Mouse (Mus musculus) kidney, embryonic 15.5 days (tissue): ENCODE measurements at regions not wholly inside any gene's neighbourhood (a gene's known extent, or its start where the extent isn't known, plus 50 kb on each side); places are given as distances from the start of the nearest gene placed in this dataset.

Experiments used
- ATAC-seq: fragments of 200-750 bp; cut with Nextera tagmentation; replicated peaks from 2 replicates; pipeline ENCODE4 v1.8.0; 2017; ENCODE audit warnings: moderate TSS enrichment; ENCODE audit not compliant: low FRiP score
- H3K27ac ChIP-seq: fragments of 300-500 bp; sonication (generic); 2 replicates; pipeline ENCODE4 v1.5.1; 2015; ENCODE audit warnings: mild to moderate bottlenecking, inconsistent platforms
- H3K27me3 ChIP-seq: fragments of 300-500 bp; sonication (generic); 2 replicates; pipeline ENCODE4 v1.6.1; 2015; ENCODE audit warnings: inconsistent platforms
- H3K36me3 ChIP-seq: fragments of 300-500 bp; sonication (generic); 2 replicates; pipeline ENCODE4 v1.6.1; 2015; ENCODE audit warnings: inconsistent platforms
- H3K4me1 ChIP-seq: fragments of 300-500 bp; sonication (generic); 2 replicates; pipeline ENCODE4 v1.6.1; 2015; ENCODE audit warnings: inconsistent platforms
- H3K4me2 ChIP-seq: fragments of 300-500 bp; sonication (generic); 2 replicates; pipeline ENCODE4 v1.6.1; 2015; ENCODE audit warnings: moderate library complexity, mild to moderate bottlenecking, inconsistent platforms
- H3K4me3 ChIP-seq: fragments of 300-500 bp; sonication (generic); replicated peaks from 2 replicates; pipeline ENCODE4 v1.5.1; 2015; ENCODE audit warnings: mild to moderate bottlenecking, inconsistent platforms
- H3K9ac ChIP-seq: fragments of 300-500 bp; sonication (generic); 2 replicates; pipeline ENCODE4 v1.6.1; 2015; ENCODE audit warnings: mild to moderate bottlenecking, inconsistent platforms
- H3K9me3 ChIP-seq: fragments of 300-500 bp; sonication (generic); replicated peaks from 2 replicates; pipeline ENCODE4 v1.6.1; 2016; ENCODE audit warnings: inconsistent platforms
- WGBS: fragments of 180-500 bp; shearing (Covaris S2); methylation state at CpG from one replicate; pipeline ENCODE4 v1.1.7; 2015; ENCODE audit warnings: mixed read lengths; 5-methylcytosine and 5-hydroxymethylcytosine counted together

DNA sequence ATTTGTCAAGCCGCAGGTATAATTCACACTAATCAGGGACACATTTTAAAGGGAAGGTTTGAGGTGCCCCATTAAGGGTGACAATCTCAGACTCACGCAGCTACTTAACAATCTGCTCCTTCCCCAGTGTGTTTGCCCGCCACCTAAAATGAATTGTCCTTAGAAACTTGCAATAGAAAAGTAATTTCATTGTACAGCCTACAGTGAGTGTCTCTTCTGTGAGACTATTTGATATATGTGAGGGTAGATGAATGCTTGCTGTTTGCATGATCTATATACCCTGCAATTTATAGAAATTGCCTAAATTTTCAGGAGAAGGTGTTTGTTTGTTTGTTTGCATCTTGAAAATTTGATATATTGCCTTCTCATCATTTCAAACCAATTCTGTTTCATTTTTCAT lies 135.1 kb upstream of the Ogfrl1 start:
- Histone ChIP-seq H3K4me1 (no peaks in the 10 kb centered on the region), H3K4me2 (no peak overlapping the region), H3K9me3 (no peaks in the 10 kb centered on the region), H3K27me3 (no peaks in the 10 kb centered on the region), H3K9ac (no peak overlapping the region), H3K36me3 (no peaks in the 10 kb centered on the region), H3K27ac (no peak overlapping the region), H3K4me3 (no peak overlapping the region)
- 85% methylated on average over 3 of the region's 3 CpGs for WGBS
- ATAC-seq = no peak

GRCm38 (mm10) chr1:23536621-23537020 lies 139.0 kb upstream of the Ogfrl1 start:
- ATAC-seq = no peak
- Histone ChIP-seq H3K27ac (no peak overlapping the region), H3K9ac (no peak overlapping the region), H3K4me2 (no peak overlapping the region), H3K4me1 (no peaks in the 10 kb centered on the region), H3K36me3 (no peaks in the 10 kb centered on the region), H3K4me3 (no peak overlapping the region), H3K27me3 (no peaks in the 10 kb centered on the region), H3K9me3 (no peaks in the 10 kb centered on the region)
- WGBS = 78% methylated on average over 10 of the region's 10 CpGs

- no peak overlapping the region for H3K4me3 ChIP-seq
- WGBS = 53% methylated on average over 6 of the region's 6 CpGs
- no peak overlapping the region for H3K4me2 ChIP-seq
- H3K27ac ChIP-seq = no peak overlapping the region
- H3K9me3 ChIP-seq = no peaks in the 10 kb centered on the region
- H3K27me3 ChIP-seq = no peaks in the 10 kb centered on the region
- no peak overlapping the region for H3K9ac ChIP-seq
- ATAC-seq = no peak
- H3K36me3 ChIP-seq = no peaks in the 10 kb centered on the region
- no peaks in the 10 kb centered on the region for H3K4me1 ChIP-seq
These were observed 140.8 kb upstream of the Ogfrl1 start for GRCm38 (mm10) chr1:23538419-23538818.

- Histone ChIP-seq H3K4me1 (no peaks in the 10 kb centered on the region), H3K27me3 (no peaks in the 10 kb centered on the region), H3K9me3 (no peaks in the 10 kb centered on the region), H3K4me3 (no peak overlapping the region), H3K27ac (no peak overlapping the region), H3K4me2 (no peak overlapping the region), H3K36me3 (no peaks in the 10 kb centered on the region), H3K9ac (no peak overlapping the region)
- peak; percentile 70; the same call in 1 of the 2 replicates for ATAC-seq
- 41% methylated on average over 7 of the region's 7 CpGs for WGBS
These were observed 143.0 kb upstream of the Ogfrl1 start for GRCm38 (mm10) chr1:23540594-23540993.

- no peak for ATAC-seq
- Histone ChIP-seq H3K4me2 (no peak overlapping the region), H3K9ac (no peak overlapping the region), H3K9me3 (no peaks in the 10 kb centered on the region), H3K27ac (no peak overlapping the region), H3K4me1 (no peaks in the 10 kb centered on the region), H3K27me3 (no peaks in the 10 kb centered on the region), H3K4me3 (no peak overlapping the region), H3K36me3 (no peaks in the 10 kb centered on the region)
- WGBS = 77% methylated on average over 3 of the region's 3 CpGs
These were observed 158.2 kb upstream of the Ogfrl1 start for GRCm38 (mm10) chr1:23555794-23556193.

GRCm38 (mm10) chr1:23568106-23568505 lies 170.5 kb upstream of the Ogfrl1 start:
- H3K27ac ChIP-seq = no peak overlapping the region
- H3K4me2 ChIP-seq = no peak overlapping the region
- H3K4me3 ChIP-seq = no peak overlapping the region
- no peaks in the 10 kb centered on the region for H3K36me3 ChIP-seq
- no peaks in the 10 kb centered on the region for H3K4me1 ChIP-seq
- no peaks in the 10 kb centered on the region for H3K9me3 ChIP-seq
- 86% methylated on average over 5 of the region's 5 CpGs for WGBS
- no peak for ATAC-seq
- H3K27me3 ChIP-seq = no peaks in the 10 kb centered on the region
- no peak overlapping the region for H3K9ac ChIP-seq

DNA sequence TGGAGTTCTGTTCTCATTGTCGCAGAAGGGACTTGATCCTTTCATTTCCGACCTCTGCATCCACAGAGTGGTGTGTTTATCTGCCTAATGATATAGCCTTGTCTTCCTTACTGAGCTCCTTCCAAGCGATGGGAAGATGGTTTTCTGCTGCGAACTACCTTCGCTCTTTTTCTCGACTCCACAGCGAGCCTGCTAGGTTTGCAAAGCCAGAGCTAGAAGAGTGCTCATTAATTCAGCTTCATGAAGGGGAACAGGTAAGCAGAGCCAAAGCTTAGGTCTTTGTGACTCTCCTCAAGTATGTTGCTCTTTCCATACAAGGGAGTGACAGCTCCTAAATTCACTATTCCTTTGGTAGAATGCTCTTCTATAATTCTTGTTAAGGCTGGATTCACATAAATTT lies 176.9 kb upstream of the Ogfrl1 start:
- H3K4me2 ChIP-seq = no peak overlapping the region
- no peak for ATAC-seq
- H3K36me3 ChIP-seq = no peaks in the 10 kb centered on the region
- H3K27ac ChIP-seq = no peak overlapping the region
- H3K4me3 ChIP-seq = no peak overlapping the region
- no peaks in the 10 kb centered on the region for H3K4me1 ChIP-seq
- H3K9ac ChIP-seq = no peak overlapping the region
- no peaks in the 10 kb centered on the region for H3K27me3 ChIP-seq
- H3K9me3 ChIP-seq = no peaks in the 10 kb centered on the region
- 77% methylated on average over 7 of the region's 7 CpGs for whole genome bisulfite sequencing

- no peak overlapping the region for H3K27ac ChIP-seq
- H3K4me1 ChIP-seq = no peaks in the 10 kb centered on the region
- no peaks in the 10 kb centered on the region for H3K36me3 ChIP-seq
- no peak overlapping the region for H3K9ac ChIP-seq
- no peak for ATAC-seq
- H3K9me3 ChIP-seq = no peaks in the 10 kb centered on the region
- H3K27me3 ChIP-seq = no peaks in the 10 kb centered on the region
- H3K4me2 ChIP-seq = no peak overlapping the region
- no peak overlapping the region for H3K4me3 ChIP-seq
These were observed 177.4 kb upstream of the Ogfrl1 start for GRCm38 (mm10) chr1:23575005-23575404.

- Histone ChIP-seq H3K4me3 (no peak overlapping the region), H3K9ac (no peak overlapping the region), H3K27ac (no peak overlapping the region), H3K4me2 (no peak overlapping the region), H3K4me1 (no peaks in the 10 kb centered on the region), H3K36me3 (no peaks in the 10 kb centered on the region), H3K27me3 (no peaks in the 10 kb centered on the region), H3K9me3 (no peaks in the 10 kb centered on the region)
- no peak for ATAC-seq
- 88% methylated on average over 2 of the region's 2 CpGs for WGBS
These were observed 177.9 kb upstream of the Ogfrl1 start for GRCm38 (mm10) chr1:23575515-23575914.

DNA sequence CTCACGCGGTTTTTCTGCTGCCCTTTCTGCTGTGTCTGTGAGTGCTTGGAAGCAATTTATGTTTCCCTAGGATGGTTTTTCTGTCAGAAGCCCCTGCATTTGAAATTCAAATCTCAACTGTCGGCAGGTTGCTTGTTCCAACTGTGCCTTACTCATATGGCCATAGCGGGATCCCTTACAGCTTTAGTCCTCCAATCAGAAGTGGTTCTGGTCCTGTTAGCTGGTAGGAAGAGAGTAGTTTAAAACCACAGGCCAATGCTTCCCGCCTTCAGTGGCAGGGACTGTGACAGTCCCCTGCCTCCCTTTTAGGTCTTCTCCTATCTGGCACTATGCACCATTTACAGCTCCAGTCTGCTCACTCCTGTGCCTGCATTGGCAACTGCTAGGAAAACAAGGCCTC lies 178.6 kb upstream of the Ogfrl1 start:
- WGBS = 66% methylated on average over 5 of the region's 5 CpGs

GRCm38 (mm10) chr1:23589414-23589942 lies 172.1 kb upstream of the B3gat2 start:
- 44% methylated on average over 6 of the region's 6 CpGs for WGBS
- no peak overlapping the region for H3K4me2 ChIP-seq
- no peak overlapping the region for H3K27ac ChIP-seq
- no peaks in the 10 kb centered on the region for H3K27me3 ChIP-seq
- H3K4me3 ChIP-seq = no peak overlapping the region
- no peak overlapping the region for H3K9ac ChIP-seq
- H3K4me1 ChIP-seq = no peaks in the 10 kb centered on the region
- H3K9me3 ChIP-seq = no peaks in the 10 kb centered on the region
- H3K36me3 ChIP-seq = no peaks in the 10 kb centered on the region
- ATAC-seq = no peak

More for the DNA sequence above, 178.6 kb upstream of the Ogfrl1 start:
- H3K9me3 ChIP-seq = no peaks in the 10 kb centered on the region
- H3K4me3 ChIP-seq = no peak overlapping the region
- no peaks in the 10 kb centered on the region for H3K36me3 ChIP-seq
- no peak for ATAC-seq
- H3K4me1 ChIP-seq = no peaks in the 10 kb centered on the region
- H3K9ac ChIP-seq = no peak overlapping the region
- no peak overlapping the region for H3K4me2 ChIP-seq
- H3K27ac ChIP-seq = no peak overlapping the region
- no peaks in the 10 kb centered on the region for H3K27me3 ChIP-seq

GRCm38 (mm10) chr1:23602710-23603291 lies 158.8 kb upstream of the B3gat2 start:
- H3K27ac ChIP-seq = 0 out of 2 replicates have a peak overlapping the region, but pooled peaks have one; percentile 22
- no peak overlapping the region for H3K4me3 ChIP-seq
- H3K4me1 ChIP-seq = no peaks in the 10 kb centered on the region
- no peaks in the 10 kb centered on the region for H3K27me3 ChIP-seq
- H3K9ac ChIP-seq = no peak overlapping the region
- peak; percentile 77 for ATAC-seq
- WGBS = 65% methylated on average over 4 of the region's 4 CpGs
- H3K4me2 ChIP-seq = no peak overlapping the region
- H3K36me3 ChIP-seq = no peaks in the 10 kb centered on the region
- H3K9me3 ChIP-seq = no peaks in the 10 kb centered on the region

- H3K36me3 ChIP-seq = no peaks in the 10 kb centered on the region
- H3K4me2 ChIP-seq = no peak overlapping the region
- H3K27ac ChIP-seq = no peak overlapping the region
- no peak overlapping the region for H3K4me3 ChIP-seq
- H3K9me3 ChIP-seq = no peaks in the 10 kb centered on the region
- H3K9ac ChIP-seq = no peak overlapping the region
- no peaks in the 10 kb centered on the region for H3K4me1 ChIP-seq
- no peaks in the 10 kb centered on the region for H3K27me3 ChIP-seq
- WGBS = 63% methylated on average over 4 of the region's 4 CpGs
- ATAC-seq = no peak
These were observed 132.2 kb upstream of the B3gat2 start for GRCm38 (mm10) chr1:23629366-23629765.
